Mouse (Mus musculus) 3134 (cell line): ENCODE measurements around the gene Casq1.
A peak's percentile ranks its signal among the peaks of the same experiment; 100 is the strongest.

Source experiments
- DNase-seq: peaks from one replicate; pipeline ENCODE4 v3.0.0-alpha.2; 2011; ENCODE audit warnings: low spot score; ENCODE audit not compliant: insufficient read length; ENCODE audit errors: extremely low read depth

Gene Casq1

DNA sequence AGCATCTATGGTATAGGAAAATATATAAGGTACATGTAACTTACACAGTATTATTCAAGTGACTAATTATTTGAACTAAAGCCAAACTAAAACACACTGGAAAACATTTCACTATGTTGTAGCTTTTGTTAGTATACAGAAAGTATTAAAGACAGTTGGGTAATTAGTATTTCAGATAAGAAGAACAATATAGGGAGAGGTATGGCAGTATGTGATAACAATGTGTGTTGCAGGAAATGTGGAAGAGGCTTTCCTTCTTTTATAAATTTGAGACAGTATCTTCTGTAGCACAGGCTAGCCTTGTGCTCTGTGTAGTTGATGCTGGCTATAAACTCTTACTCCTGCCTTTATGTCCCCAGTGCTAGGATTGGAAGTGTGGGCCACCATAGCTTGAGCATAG, 35.8 kb downstream of the Casq1 start:
- DNase-seq = no peak

- peak; percentile 60 for DNase-seq
Observed at GRCm38 (mm10) chr1:172183056-172183455, 36.6 kb downstream of the Casq1 start.

- no peak for DNase-seq
Observed at GRCm38 (mm10) chr1:172181777-172182176, 37.9 kb downstream of the Casq1 start.

DNA sequence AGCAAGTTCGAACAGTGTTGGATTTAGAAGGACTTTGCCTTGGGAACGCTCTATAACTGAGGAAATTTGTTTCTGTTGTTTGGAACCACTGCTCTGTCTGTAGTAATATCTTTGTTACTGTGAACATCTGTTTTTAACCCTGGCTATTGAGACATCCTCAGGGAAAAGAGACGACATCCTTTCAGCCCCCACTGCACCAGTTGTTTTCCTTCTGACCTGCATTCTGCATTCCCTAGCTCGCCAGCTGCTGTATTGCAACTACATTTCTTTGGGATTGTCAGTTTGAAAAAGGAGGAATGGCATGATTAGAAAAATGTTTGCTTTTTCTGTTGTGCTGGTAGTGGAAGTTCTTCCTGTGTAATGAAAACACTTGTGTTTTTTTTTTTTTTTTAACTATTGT, 38.8 kb downstream of the Casq1 start:
- no peak for DNase-seq

GRCm38 (mm10) chr1:172179102-172179501, 40.6 kb downstream of the Casq1 start:
- DNase-seq = no peak

DNA sequence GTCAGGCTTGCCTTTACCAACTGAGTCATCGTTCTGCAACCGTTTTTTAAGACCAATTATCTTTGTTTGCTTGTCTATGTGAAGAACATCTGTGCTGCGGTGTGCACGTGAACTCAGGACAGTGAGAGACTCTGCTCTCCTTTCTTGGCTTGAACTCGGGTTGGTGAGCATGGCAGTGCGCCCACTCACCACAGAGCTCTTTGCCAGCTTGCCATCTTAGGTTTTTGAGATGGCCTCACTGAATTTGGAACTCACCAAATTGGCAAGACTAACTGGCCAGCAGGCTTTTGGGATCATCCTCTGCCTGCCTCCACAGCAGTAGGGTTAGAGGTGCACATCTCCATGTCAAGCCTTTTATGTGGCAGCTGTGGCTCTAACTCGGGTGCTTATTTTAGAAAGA, 41.9 kb downstream of the Casq1 start:
- DNase-seq = no peak

GRCm38 (mm10) chr1:172173181-172173580, 46.5 kb downstream of the Casq1 start:
- no peak for DNase-seq

DNA sequence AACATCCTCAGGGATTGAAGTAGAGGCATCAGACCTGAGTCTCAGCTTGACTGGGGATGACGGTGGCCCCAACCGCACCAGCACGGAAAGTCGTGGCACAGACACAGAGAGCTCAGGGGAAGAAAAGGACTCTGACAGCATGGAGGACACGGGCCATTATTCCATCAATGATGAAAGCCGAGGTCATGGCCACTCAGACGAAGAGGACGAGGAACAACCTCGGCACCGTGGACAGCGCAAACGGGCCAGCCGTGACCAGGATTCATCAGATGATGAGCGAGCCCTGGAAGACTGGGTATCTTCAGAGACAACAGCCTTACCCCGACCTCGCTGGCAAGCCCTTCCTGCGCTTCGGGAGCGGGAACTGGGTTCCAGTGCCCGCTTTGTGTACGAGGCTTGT, 47.3 kb downstream of the Casq1 start:
- DNase-seq = no peak

DNA sequence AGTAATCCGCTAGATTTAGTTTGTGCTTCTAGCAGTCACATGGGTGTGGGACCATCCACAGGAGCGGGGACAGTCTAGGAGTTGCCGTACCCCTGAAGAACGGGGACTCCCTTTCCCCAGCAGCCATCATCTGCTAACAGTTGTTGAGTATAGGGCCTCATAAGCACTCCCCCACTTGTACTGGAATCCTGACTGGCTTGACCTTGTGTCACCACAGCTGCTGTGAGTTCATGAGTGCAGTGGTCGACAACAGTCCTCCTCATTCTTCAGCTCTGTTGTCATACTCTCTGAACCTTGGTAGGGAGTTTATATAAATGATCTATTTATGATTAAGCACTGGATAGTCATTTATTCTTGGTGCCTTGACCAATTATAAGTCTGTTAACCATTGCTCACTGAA, 49.9 kb downstream of the Casq1 start:
- DNase-seq = no peak

- DNase-seq = no peak
Observed at GRCm38 (mm10) chr1:172167911-172168310, 51.8 kb downstream of the Casq1 start.

DNA sequence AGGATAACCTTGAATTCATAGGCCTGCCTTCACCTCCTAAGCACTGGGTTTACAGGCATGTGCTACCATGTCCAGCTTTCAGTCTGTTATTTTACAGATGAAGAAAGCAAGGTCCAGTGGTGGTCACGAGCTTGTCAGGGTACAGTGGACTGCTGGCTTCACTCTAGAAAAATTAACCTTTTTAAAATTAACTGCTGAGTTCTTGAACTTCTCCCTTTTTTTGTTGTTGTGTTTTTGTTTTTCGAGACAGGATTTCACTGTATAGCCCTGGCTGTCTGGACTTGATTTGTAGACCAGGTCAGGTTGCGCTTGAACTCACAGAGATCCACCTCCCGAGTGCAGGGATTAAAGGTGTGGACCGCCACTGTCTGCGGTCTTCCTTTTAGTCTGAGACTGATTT, 56.7 kb downstream of the Casq1 start:
- no peak for DNase-seq

- DNase-seq = no peak
Observed at GRCm38 (mm10) chr1:172162009-172162408, 57.7 kb downstream of the Casq1 start.

- no peak for DNase-seq
Observed at GRCm38 (mm10) chr1:172160508-172160907, 59.2 kb downstream of the Casq1 start.

DNA sequence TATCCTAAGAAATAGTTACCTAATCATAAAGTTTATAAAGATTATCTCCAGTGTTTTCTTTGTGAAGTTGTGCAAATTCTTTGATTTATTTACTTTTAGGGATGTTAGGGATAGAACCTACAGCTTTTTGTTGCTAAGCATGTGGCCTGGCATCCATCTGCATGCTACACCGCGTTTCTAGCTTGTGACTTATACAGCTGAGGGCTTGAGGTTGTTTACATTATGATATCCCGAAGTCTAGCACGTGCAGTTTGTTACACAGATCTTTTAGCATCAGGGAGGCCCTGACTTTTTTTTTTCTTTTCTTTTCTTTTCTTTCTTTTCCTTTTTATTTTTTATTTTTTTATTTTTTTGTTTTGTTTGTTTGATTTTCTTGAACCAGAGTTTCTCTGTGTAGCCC, 59.7 kb downstream of the Casq1 start:
- DNase-seq = no peak
